Mouse (Mus musculus) testis, adult 2 months (tissue): ENCODE results near the gene Rhbdl2. TPM values are rescaled to one million over a fixed set of nuclear protein-coding genes. Genes with fewer than 3 reads are reported as not detected.

ENCODE experiments used
- H3K27ac ChIP-seq: fragments of 200-500 bp; 2 replicates; pipeline ENCODE4 v1.5.1; 2012; ENCODE audit warnings: low read depth, low read length; ENCODE audit not compliant: control insufficient read depth, insufficient read depth
- H3K27me3 ChIP-seq: fragments of 200-500 bp; 2 replicates; pipeline ENCODE4 v1.6.1; 2012; ENCODE audit warnings: mild to moderate bottlenecking, low read length, moderate library complexity; ENCODE audit not compliant: control insufficient read depth, insufficient read depth
- H3K36me3 ChIP-seq: fragments of 200-500 bp; 2 replicates; pipeline ENCODE4 v1.6.1; 2012; ENCODE audit warnings: mild to moderate bottlenecking, low read length; ENCODE audit not compliant: control insufficient read depth, insufficient read depth
- H3K4me1 ChIP-seq: fragments of 200-500 bp; 2 replicates; pipeline ENCODE4 v1.6.1; 2012; ENCODE audit warnings: low read length; ENCODE audit not compliant: control insufficient read depth, insufficient read depth
- H3K4me3 ChIP-seq: fragments of 200-500 bp; 2 replicates; pipeline ENCODE4 v1.5.1; 2012; ENCODE audit warnings: low read depth, mild to moderate bottlenecking, low read length, moderate library complexity, mixed read lengths; ENCODE audit not compliant: control insufficient read depth
- CTCF ChIP-seq: fragments of 200-500 bp; IDR thresholded peaks from 2 replicates; pipeline ENCODE4 v1.5.1; 2012; ENCODE audit warnings: low read depth, mild to moderate bottlenecking, inconsistent platforms, low read length, moderate library complexity; ENCODE audit not compliant: control insufficient read depth, insufficient read depth, insufficient replicate concordance
- POLR2A ChIP-seq: fragments of 200-500 bp; IDR thresholded peaks from 2 replicates; pipeline ENCODE4 v1.6.1; 2012; ENCODE audit warnings: low read depth, mild to moderate bottlenecking, inconsistent platforms, low read length, moderate library complexity; ENCODE audit not compliant: control insufficient read depth
- polyA plus RNA-seq: library from polyadenylated mRNA; depleted of rRNA; stranded (reverse); fragments of >200 nt; gene quantifications from 2 replicates; pipeline ENCODE4 v1.2.3, GENCODE M21; 2012

Rhbdl2 gene
- polyA plus RNA-seq, 1 experiment: 3.4 TPM

GRCm38 (mm10) chr4:123795057-123795456 lies 7.4 kb downstream of the Rhbdl2 start:
- TF ChIP-seq CTCF: no peak
- TF ChIP-seq POLR2A: no peak

DNA sequence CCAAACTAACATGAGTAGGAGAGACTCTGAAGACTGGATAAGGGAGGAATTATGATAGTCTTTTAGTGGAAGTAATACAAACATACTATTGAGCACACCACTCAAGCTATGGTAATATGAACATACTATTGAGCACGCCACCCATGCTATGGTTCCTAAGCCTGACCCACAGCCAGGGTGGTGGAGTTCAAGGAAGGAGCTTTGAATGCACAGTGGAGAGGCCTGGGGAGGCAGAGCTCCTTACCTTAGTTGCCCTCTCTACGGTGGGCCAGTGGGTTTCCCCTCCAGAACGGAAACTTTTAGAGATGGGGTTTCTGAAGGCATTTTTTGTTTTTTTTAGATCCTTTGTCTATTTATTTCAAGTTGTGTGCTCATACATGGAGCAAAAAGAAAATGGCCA lies 9.7 kb downstream of the Rhbdl2 start:
- no peak for TF ChIP-seq CTCF
- TF ChIP-seq POLR2A: no peak
- Histone ChIP-seq H3K27me3 (no peaks in the 10 kb centered on the region), H3K4me1 (no peaks in the 10 kb centered on the region), H3K36me3 (no peaks in the 10 kb centered on the region), H3K27ac (no peak overlapping the region), H3K4me3 (no peak overlapping the region)

More at GRCm38 (mm10) chr4:123795057-123795456, 7.4 kb downstream of the Rhbdl2 start:
- Histone ChIP-seq H3K27me3 (no peaks in the 10 kb centered on the region), H3K36me3 (no peaks in the 10 kb centered on the region), H3K27ac (no peak overlapping the region), H3K4me1 (no peaks in the 10 kb centered on the region), H3K4me3 (no peak overlapping the region)

DNA sequence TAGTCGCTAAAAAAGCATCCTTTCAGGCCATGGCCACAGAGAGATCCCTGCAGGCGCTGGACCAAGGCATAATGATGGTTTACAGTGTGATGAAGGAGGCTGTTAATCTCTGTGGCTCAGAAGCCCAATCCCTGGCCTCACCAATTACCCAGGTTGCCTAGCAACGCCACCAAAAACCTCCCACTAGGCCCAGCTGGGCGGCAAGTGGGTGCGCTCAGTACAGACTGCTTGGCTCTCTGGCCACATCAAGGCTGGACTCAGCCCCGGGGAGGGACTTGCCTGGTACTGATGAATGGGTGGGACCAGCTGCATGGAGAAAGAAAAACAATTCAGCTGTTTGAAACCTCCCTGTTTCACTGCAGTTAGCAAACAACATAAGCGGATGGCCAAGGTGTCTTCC lies 10.2 kb downstream of the Rhbdl2 start:
- no peak overlapping the region for H3K27ac ChIP-seq
- H3K4me1 ChIP-seq: no peaks in the 10 kb centered on the region
- no peak overlapping the region for H3K4me3 ChIP-seq
- TF ChIP-seq POLR2A (no peak), CTCF (no peak)
- no peaks in the 10 kb centered on the region for H3K27me3 ChIP-seq
- no peaks in the 10 kb centered on the region for H3K36me3 ChIP-seq

DNA sequence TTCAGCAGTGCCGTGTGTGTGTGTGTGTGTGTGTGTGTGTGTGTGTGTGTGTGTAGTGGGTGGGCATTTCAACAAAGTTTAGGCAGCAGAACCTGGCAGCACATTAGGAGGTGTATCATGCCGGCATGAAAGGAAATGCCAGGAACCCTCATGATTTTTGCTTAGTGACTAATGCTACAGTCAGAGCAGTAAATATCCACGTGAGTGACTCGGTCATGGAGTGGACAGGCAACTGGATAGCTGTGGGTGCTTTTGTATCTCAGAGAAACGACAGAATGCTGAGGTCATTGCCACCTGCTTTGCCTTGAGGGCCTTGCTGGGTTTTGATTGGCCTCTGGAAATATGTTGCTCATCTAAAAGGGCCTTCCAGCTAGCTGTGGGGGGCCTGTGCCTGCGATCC lies 16.0 kb downstream of the Rhbdl2 start:
- H3K36me3 ChIP-seq: no peaks in the 10 kb centered on the region
- H3K27ac ChIP-seq: no peak overlapping the region
- TF ChIP-seq CTCF (no peak), POLR2A (no peak)

DNA sequence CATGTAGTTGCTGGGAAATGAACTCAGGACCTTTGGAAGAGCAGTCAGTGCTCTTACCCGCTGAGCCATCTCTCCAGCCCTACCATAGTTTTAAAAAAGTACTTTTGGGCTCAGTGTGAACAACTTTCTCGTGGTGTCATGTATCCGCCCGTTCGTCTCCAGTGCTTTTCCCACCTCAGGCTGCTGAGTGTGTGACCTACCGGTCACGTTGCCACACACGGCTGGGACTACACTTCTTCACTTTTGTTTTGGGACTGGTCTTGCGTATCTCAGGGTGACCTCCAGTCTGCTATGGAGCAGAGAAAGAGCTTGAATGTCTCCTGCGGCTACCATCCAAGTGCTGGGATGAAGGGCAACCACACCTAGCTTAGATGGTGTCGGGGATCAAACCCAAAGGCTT lies 20.6 kb downstream of the Rhbdl2 start:
- Histone ChIP-seq H3K4me1 (peaks cover 6% of the 10 kb centered on the region), H3K27ac (no peak overlapping the region), H3K27me3 (no peaks in the 10 kb centered on the region), H3K4me3 (no peak overlapping the region), H3K36me3 (no peaks in the 10 kb centered on the region)
- no peak for TF ChIP-seq POLR2A
- no peak for TF ChIP-seq CTCF

More for the DNA sequence above, 16.0 kb downstream of the Rhbdl2 start:
- Histone ChIP-seq H3K4me3 (no peak overlapping the region), H3K27me3 (no peaks in the 10 kb centered on the region), H3K4me1 (no peaks in the 10 kb centered on the region)

- TF ChIP-seq POLR2A (no peak), CTCF (no peak)
- H3K4me3 ChIP-seq: peak overlapping the region; percentile 55
- H3K27ac ChIP-seq: no peak overlapping the region
- H3K4me1 ChIP-seq: peaks cover 6% of the 10 kb centered on the region
- no peaks in the 10 kb centered on the region for H3K36me3 ChIP-seq
- no peaks in the 10 kb centered on the region for H3K27me3 ChIP-seq
These were observed 23.0 kb downstream of the Rhbdl2 start for GRCm38 (mm10) chr4:123810475-123811295.

- H3K27me3 ChIP-seq: no peaks in the 10 kb centered on the region
- TF ChIP-seq POLR2A (no peak), CTCF (peak; percentile 61; the same call in 1 of the 2 replicates)
- peaks cover 6% of the 10 kb centered on the region for H3K4me1 ChIP-seq
- no peaks in the 10 kb centered on the region for H3K36me3 ChIP-seq
- H3K4me3 ChIP-seq: no peak overlapping the region
- no peak overlapping the region for H3K27ac ChIP-seq
These were observed 24.9 kb downstream of the Rhbdl2 start for GRCm38 (mm10) chr4:123812525-123812924.
